Mouse (Mus musculus) kidney, adult 11 months (tissue): Measurements from ENCODE around the gene Lpp.

Experiments used
- DNase-seq: peaks from one replicate; pipeline ENCODE4 v3.0.0; 2022

The Lpp gene

GRCm38 (mm10) chr16:24400776-24401175 lies 7.5 kb downstream of the Lpp start:
- no peak for DNase-seq

- peak; percentile 70 for DNase-seq
Observed at GRCm38 (mm10) chr16:24402801-24403200, 9.5 kb downstream of the Lpp start.

GRCm38 (mm10) chr16:24403733-24404380 lies 10.6 kb downstream of the Lpp start:
- no peak for DNase-seq

GRCm38 (mm10) chr16:24406521-24406920 lies 13.2 kb downstream of the Lpp start:
- no peak for DNase-seq

GRCm38 (mm10) chr16:24411281-24411680 lies 18.0 kb downstream of the Lpp start:
- DNase-seq: no peak

- DNase-seq: no peak
Observed at GRCm38 (mm10) chr16:24412193-24412592, 18.9 kb downstream of the Lpp start.

GRCm38 (mm10) chr16:24413059-24413458 lies 19.8 kb downstream of the Lpp start:
- no peak for DNase-seq

- no peak for DNase-seq
Observed at GRCm38 (mm10) chr16:24418022-24418421, 24.7 kb downstream of the Lpp start.

- DNase-seq: no peak
Observed at GRCm38 (mm10) chr16:24420603-24421120, 27.4 kb downstream of the Lpp start.

GRCm38 (mm10) chr16:24421687-24422418 lies 28.5 kb downstream of the Lpp start:
- no peak for DNase-seq

GRCm38 (mm10) chr16:24423196-24423595 lies 29.9 kb downstream of the Lpp start:
- no peak for DNase-seq

GRCm38 (mm10) chr16:24423751-24424150 lies 30.4 kb downstream of the Lpp start:
- no peak for DNase-seq

- no peak for DNase-seq
Observed at GRCm38 (mm10) chr16:24424356-24424977, 31.2 kb downstream of the Lpp start.

GRCm38 (mm10) chr16:24425816-24426215 lies 32.5 kb downstream of the Lpp start:
- DNase-seq: no peak

- DNase-seq: no peak
Observed at GRCm38 (mm10) chr16:24427606-24428005, 34.3 kb downstream of the Lpp start.

- DNase-seq: no peak
Observed at GRCm38 (mm10) chr16:24428055-24428454, 34.7 kb downstream of the Lpp start.

GRCm38 (mm10) chr16:24428742-24429141 lies 35.4 kb downstream of the Lpp start:
- DNase-seq: no peak

- no peak for DNase-seq
Observed at GRCm38 (mm10) chr16:24429691-24430090, 36.4 kb downstream of the Lpp start.

GRCm38 (mm10) chr16:24431808-24432207 lies 38.5 kb downstream of the Lpp start:
- DNase-seq: no peak

- no peak for DNase-seq
Observed at GRCm38 (mm10) chr16:24433563-24433962, 40.3 kb downstream of the Lpp start.

GRCm38 (mm10) chr16:24434026-24434425 lies 40.7 kb downstream of the Lpp start:
- DNase-seq: no peak

GRCm38 (mm10) chr16:24434531-24435114 lies 41.3 kb downstream of the Lpp start:
- peak; percentile 54 for DNase-seq

- peak; percentile 69 for DNase-seq
Observed at GRCm38 (mm10) chr16:24435115-24435553, 41.8 kb downstream of the Lpp start.
